Mouse (Mus musculus) spleen, adult 2 months (tissue): ENCODE data around the gene Tmem233. TPM values are rescaled to one million over a fixed set of nuclear protein-coding genes. Genes with fewer than 3 reads are reported as not detected.

ENCODE experiments used
- DNase-seq, 2 experiments: peaks; one replicate each; pipeline versions ENCODE4 v3.0.0 to v3.0.0-alpha.2; 2012 to 2021; ENCODE audit warnings: low spot score in 2 of 2, low read depth in 1 of 2
- H3K27ac ChIP-seq: fragments of 200-500 bp; 2 replicates; pipeline ENCODE4 v1.5.1; 2012; ENCODE audit warnings: low read length, inconsistent platforms; ENCODE audit not compliant: insufficient read depth
- H3K27me3 ChIP-seq: fragments of 200-500 bp; 2 replicates; pipeline ENCODE4 v1.6.1; 2012; ENCODE audit warnings: mild to moderate bottlenecking, moderate library complexity, low read length, inconsistent platforms; ENCODE audit not compliant: control insufficient read depth, insufficient read depth
- H3K36me3 ChIP-seq: fragments of 200-500 bp; 2 replicates; pipeline ENCODE4 v1.6.1; 2012; ENCODE audit warnings: mild to moderate bottlenecking, low read length, inconsistent platforms; ENCODE audit not compliant: control insufficient read depth, insufficient read depth
- H3K4me1 ChIP-seq: fragments of 200-500 bp; 2 replicates; pipeline ENCODE4 v1.6.1; 2011; ENCODE audit warnings: inconsistent platforms; ENCODE audit not compliant: control insufficient read depth, insufficient read depth, insufficient read length
- H3K4me3 ChIP-seq: fragments of 200-500 bp; 2 replicates; pipeline ENCODE4 v1.5.1; 2011; ENCODE audit warnings: mild to moderate bottlenecking, inconsistent platforms; ENCODE audit not compliant: insufficient read depth, insufficient read length; ENCODE audit errors: extremely low read depth
- CTCF ChIP-seq: fragments of 200-500 bp; IDR thresholded peaks from 2 replicates; pipeline ENCODE4 v1.5.1; 2011; ENCODE audit warnings: mild to moderate bottlenecking, inconsistent platforms; ENCODE audit not compliant: insufficient read depth, insufficient read length, insufficient replicate concordance; ENCODE audit errors: extremely low read depth
- POLR2A ChIP-seq: fragments of 200-500 bp; IDR thresholded peaks from 2 replicates; pipeline ENCODE4 v1.6.1; 2011; ENCODE audit warnings: low read depth, low read length, inconsistent platforms
- WGBS: fragments of 180-500 bp; shearing (Covaris S2); methylation state at CpG from one replicate; pipeline ENCODE4 v1.1.7; 2018; 5-methylcytosine and 5-hydroxymethylcytosine counted together
- polyA plus RNA-seq: library from polyadenylated mRNA; depleted of rRNA; stranded (reverse); fragments of >200 nt; gene quantifications from 2 replicates; pipeline ENCODE4 v1.2.3, GENCODE M21; 2012

Gene Tmem233
- polyA plus RNA-seq, 1 experiment: not detected

GRCm38 (mm10) chr5:116082241-116082900 lies 673 bp downstream of the Tmem233 start:
- no peak overlapping the region for H3K27ac ChIP-seq
- no peak for DNase-seq
- H3K4me3 ChIP-seq: no peak overlapping the region
- 42% methylated on average over 17 of the region's 17 CpGs for WGBS
- H3K4me1 ChIP-seq: no peaks in the 10 kb centered on the region
- H3K36me3 ChIP-seq: no peaks in the 10 kb centered on the region
- H3K27me3 ChIP-seq: no peaks in the 10 kb centered on the region; the same call in 1 of the 2 replicates
- TF ChIP-seq POLR2A: no peak
- no peak for TF ChIP-seq CTCF

GRCm38 (mm10) chr5:116081616-116082015 lies 1.4 kb downstream of the Tmem233 start:
- TF ChIP-seq CTCF (no peak), POLR2A (no peak)
- WGBS: 77% methylated on average over 7 of the region's 7 CpGs
- H3K36me3 ChIP-seq: no peaks in the 10 kb centered on the region
- no peaks in the 10 kb centered on the region for H3K4me1 ChIP-seq
- no peaks in the 10 kb centered on the region; the same call in 1 of the 2 replicates for H3K27me3 ChIP-seq
- no peak overlapping the region for H3K4me3 ChIP-seq
- H3K27ac ChIP-seq: no peak overlapping the region
- no peak for DNase-seq

GRCm38 (mm10) chr5:116080736-116081135 lies 2.3 kb downstream of the Tmem233 start:
- Histone ChIP-seq H3K36me3 (no peaks in the 10 kb centered on the region), H3K4me1 (no peaks in the 10 kb centered on the region), H3K27ac (no peak overlapping the region), H3K27me3 (no peaks in the 10 kb centered on the region; the same call in 1 of the 2 replicates), H3K4me3 (no peak overlapping the region)
- TF ChIP-seq CTCF: no peak
- TF ChIP-seq POLR2A: no peak
- WGBS: 19% methylated on average over 6 of the region's 6 CpGs
- no peak for DNase-seq

- 91% methylated on average over 4 of the region's 4 CpGs for WGBS
- TF ChIP-seq CTCF (no peak), POLR2A (no peak)
- no peak overlapping the region for H3K27ac ChIP-seq
- no peaks in the 10 kb centered on the region for H3K27me3 ChIP-seq
- no peaks in the 10 kb centered on the region for H3K36me3 ChIP-seq
- no peak for DNase-seq
- H3K4me3 ChIP-seq: no peak overlapping the region
- no peaks in the 10 kb centered on the region for H3K4me1 ChIP-seq
These were observed 13.4 kb downstream of the Tmem233 start for GRCm38 (mm10) chr5:116069618-116070017.

GRCm38 (mm10) chr5:116052826-116053225 lies 30.2 kb downstream of the Tmem233 start:
- Histone ChIP-seq H3K36me3 (no peaks in the 10 kb centered on the region), H3K4me1 (no peaks in the 10 kb centered on the region), H3K27me3 (no peaks in the 10 kb centered on the region), H3K4me3 (no peak overlapping the region), H3K27ac (no peak overlapping the region)
- DNase-seq: no peak
- TF ChIP-seq POLR2A (no peak), CTCF (no peak)
- 87% methylated on average over 6 of the region's 6 CpGs for WGBS

- Histone ChIP-seq H3K4me3 (no peak overlapping the region), H3K36me3 (no peaks in the 10 kb centered on the region), H3K27ac (no peak overlapping the region), H3K4me1 (no peaks in the 10 kb centered on the region), H3K27me3 (no peaks in the 10 kb centered on the region)
- no peak for TF ChIP-seq CTCF
- TF ChIP-seq POLR2A: no peak
- no peak for DNase-seq
- 57% methylated on average over 5 of the region's 5 CpGs for WGBS
These were observed 30.9 kb downstream of the Tmem233 start for GRCm38 (mm10) chr5:116052171-116052570.

- H3K27me3 ChIP-seq: no peaks in the 10 kb centered on the region
- no peaks in the 10 kb centered on the region for H3K4me1 ChIP-seq
- H3K36me3 ChIP-seq: no peaks in the 10 kb centered on the region
- WGBS: 78% methylated on average over 4 of the region's 4 CpGs
- no peak overlapping the region for H3K27ac ChIP-seq
- TF ChIP-seq CTCF (no peak), POLR2A (no peak)
- no peak overlapping the region for H3K4me3 ChIP-seq
- DNase-seq: no peak
These were observed 33.2 kb downstream of the Tmem233 start for GRCm38 (mm10) chr5:116049821-116050220.
